Mouse (Mus musculus): ENCODE data around the gene Mta1. TPM values are rescaled to one million over a fixed set of nuclear protein-coding genes. Genes with fewer than 3 reads are reported as not detected.

Mta1 gene
- polyA plus RNA-seq, 1 experiment: 90.8 TPM

DNA sequence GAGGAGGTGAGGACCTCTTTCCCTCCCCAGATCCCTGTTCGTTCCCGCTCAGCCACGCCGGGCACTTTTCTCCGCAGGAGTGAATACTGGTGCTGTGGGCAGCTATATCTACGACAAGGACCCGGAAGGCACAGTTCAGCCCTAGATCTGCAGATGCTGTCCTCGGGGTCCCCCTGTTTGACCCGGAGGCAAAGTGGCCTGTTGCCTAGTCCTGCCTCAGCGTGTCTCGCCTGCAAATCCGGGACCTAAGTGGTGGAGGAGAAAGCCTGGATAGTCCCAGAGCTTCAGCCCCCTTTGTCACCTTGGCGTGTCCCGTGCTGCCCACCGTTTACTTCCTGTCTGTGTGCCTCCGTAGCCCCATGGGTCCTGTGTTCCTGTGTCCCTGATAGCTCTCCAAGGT, 46.8 kb downstream of the Mta1 start:
- TF ChIP-seq MYOD1 (IDR thresholded peaks at IDR 0.05; ENCODE audit: control insufficient read depth, insufficient read length, low read depth) (no peak), MAX (IDR thresholded peaks at IDR 0.05) (no peak), CEBPB (IDR thresholded peaks at IDR 0.05; ENCODE audit: low read depth) (no peak), USF1 (IDR thresholded peaks at IDR 0.05; ENCODE audit: low read depth) (no peak), CTCF (IDR thresholded peaks at IDR 0.05; ENCODE audit: control insufficient read depth, insufficient read depth, insufficient read length) (no peak), FOSL1 (IDR thresholded peaks at IDR 0.05; ENCODE audit: insufficient read depth, low read length, poor library complexity, severe bottlenecking) (no peak), MYOG (IDR thresholded peaks at IDR 0.05; ENCODE audit: control insufficient read depth, extremely low read depth, insufficient read length) (no peak)
- H3ac ChIP-seq (ENCODE audit: control insufficient read depth, insufficient read length, low read depth): no peak overlapping the region
- no peaks in the 10 kb centered on the region for H3K27me3 ChIP-seq (ENCODE audit: control insufficient read depth, insufficient read depth, insufficient read length)
- H3K4me3 ChIP-seq (ENCODE audit: insufficient read depth, poor library complexity, severe bottlenecking): no peak overlapping the region
- H3K79me3 ChIP-seq (ENCODE audit: low read depth): peaks cover 41% of the 10 kb centered on the region
- peaks cover 41% of the 10 kb centered on the region for H3K36me3 ChIP-seq (ENCODE audit: control insufficient read depth, insufficient read depth)
- H3K79me2 ChIP-seq (ENCODE audit: control insufficient read depth, insufficient read depth): peaks cover 55% of the 10 kb centered on the region

DNA sequence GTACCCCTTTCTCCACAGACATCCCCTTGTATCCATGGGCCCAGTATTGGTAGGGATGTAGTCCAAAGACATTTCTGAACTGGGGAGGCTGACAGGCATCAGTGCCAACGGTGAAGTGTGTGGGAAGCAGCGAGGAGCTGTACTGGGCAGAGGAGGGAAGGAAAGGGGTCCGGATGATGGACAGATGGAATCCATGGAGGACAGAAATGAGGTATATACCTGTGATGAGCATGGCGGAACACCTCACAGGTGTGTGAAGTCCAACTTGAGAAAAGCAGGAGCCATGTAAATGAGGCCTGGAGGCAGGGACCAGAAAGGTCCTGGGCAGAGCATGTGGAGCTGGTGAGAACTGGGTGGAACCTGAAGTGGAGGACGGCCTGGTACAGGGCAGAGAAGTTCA, 47.5 kb downstream of the Mta1 start:
- TF ChIP-seq CTCF (IDR thresholded peaks at IDR 0.05; ENCODE audit: control insufficient read depth, insufficient read depth, insufficient read length) (no peak), FOSL1 (IDR thresholded peaks at IDR 0.05; ENCODE audit: insufficient read depth, low read length, poor library complexity, severe bottlenecking) (no peak), MYOD1 (IDR thresholded peaks at IDR 0.05; ENCODE audit: control insufficient read depth, insufficient read length, low read depth) (no peak), MYOG (IDR thresholded peaks at IDR 0.05; ENCODE audit: control insufficient read depth, extremely low read depth, insufficient read length) (no peak), USF1 (IDR thresholded peaks at IDR 0.05; ENCODE audit: low read depth) (no peak), CEBPB (IDR thresholded peaks at IDR 0.05; ENCODE audit: low read depth) (no peak), MAX (IDR thresholded peaks at IDR 0.05) (no peak)
- Histone ChIP-seq H3K36me3 (ENCODE audit: control insufficient read depth, insufficient read depth) (peaks cover 41% of the 10 kb centered on the region), H3K79me2 (ENCODE audit: control insufficient read depth, insufficient read depth) (peaks cover 51% of the 10 kb centered on the region), H3ac (ENCODE audit: control insufficient read depth, insufficient read length, low read depth) (no peak overlapping the region), H3K4me3 (ENCODE audit: insufficient read depth, poor library complexity, severe bottlenecking) (no peak overlapping the region), H3K27me3 (ENCODE audit: control insufficient read depth, insufficient read depth, insufficient read length) (no peaks in the 10 kb centered on the region), H3K79me3 (ENCODE audit: low read depth) (peaks cover 41% of the 10 kb centered on the region)

DNA sequence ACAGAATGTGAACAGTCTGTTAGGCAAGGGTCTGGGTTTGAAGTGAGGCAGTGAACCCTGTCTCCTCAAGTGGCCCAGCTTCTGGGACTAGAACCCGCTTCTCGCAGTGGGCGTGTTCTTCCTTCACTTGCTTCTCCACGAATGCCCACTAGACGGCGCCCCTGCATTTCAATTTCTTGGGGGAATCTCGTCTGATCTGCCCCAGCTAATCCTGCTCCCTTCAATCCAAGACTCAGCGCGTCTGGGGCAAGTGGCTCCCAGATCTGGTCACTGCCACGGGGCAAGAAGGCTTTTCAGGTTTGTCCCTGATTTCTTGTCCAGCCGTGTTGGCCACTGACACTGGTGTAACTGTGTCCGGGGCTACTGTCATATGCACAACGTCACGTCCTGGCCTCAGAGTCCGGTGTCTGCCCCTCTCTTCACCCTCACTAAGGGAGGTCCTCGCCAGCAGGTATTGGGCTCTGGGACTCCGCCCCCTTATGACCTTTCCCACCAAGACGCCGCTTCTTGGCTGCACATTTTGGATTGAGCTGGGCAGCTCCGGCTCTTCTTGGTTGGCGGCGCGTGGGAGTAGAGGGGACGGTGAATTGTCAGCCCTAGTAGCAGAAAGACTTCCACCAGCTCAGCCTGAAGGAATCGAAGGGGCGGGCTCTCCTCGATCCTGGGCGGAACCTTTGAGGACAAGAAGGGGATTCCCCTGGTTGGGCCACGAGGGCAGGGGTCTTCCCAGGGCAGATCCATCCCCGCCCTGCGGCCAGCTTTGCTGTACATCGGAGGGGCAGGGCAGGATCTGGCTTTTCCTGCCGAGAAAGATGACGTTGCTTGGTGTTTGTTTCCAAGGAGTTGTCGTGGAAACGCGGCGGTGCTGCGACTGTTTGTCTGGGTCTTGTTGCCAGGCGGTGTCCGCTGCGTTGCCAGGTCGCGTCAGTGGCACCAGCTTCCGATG, 48.3 kb downstream of the Mta1 start, which contains the start of gene Crip1:
Crip1 (plus strand) TSS at position 205 of the 946 bp plus-strand sequence.
- H3K79me3 ChIP-seq (ENCODE audit: low read depth): peaks cover 34% of the 10 kb centered on the region
- peaks cover 41% of the 10 kb centered on the region for H3K36me3 ChIP-seq (ENCODE audit: control insufficient read depth, insufficient read depth)
- H3ac ChIP-seq (ENCODE audit: control insufficient read depth, insufficient read length, low read depth): peak within 1 kb of the TSS; percentile 44
- peaks cover 43% of the 10 kb centered on the region for H3K79me2 ChIP-seq (ENCODE audit: control insufficient read depth, insufficient read depth)
- no peak within 1 kb of the TSS for H3K4me3 ChIP-seq (ENCODE audit: insufficient read depth, poor library complexity, severe bottlenecking)
- TF ChIP-seq MYOD1 (IDR thresholded peaks at IDR 0.05; ENCODE audit: control insufficient read depth, insufficient read length, low read depth) (no peak), MYOG (IDR thresholded peaks at IDR 0.05; ENCODE audit: control insufficient read depth, extremely low read depth, insufficient read length) (no peak), CEBPB (IDR thresholded peaks at IDR 0.05; ENCODE audit: low read depth) (no peak), MAX (IDR thresholded peaks at IDR 0.05) (peak; percentile 40), CTCF (IDR thresholded peaks at IDR 0.05; ENCODE audit: control insufficient read depth, insufficient read depth, insufficient read length) (peak; percentile 42), USF1 (IDR thresholded peaks at IDR 0.05; ENCODE audit: low read depth) (no peak), FOSL1 (IDR thresholded peaks at IDR 0.05; ENCODE audit: insufficient read depth, low read length, poor library complexity, severe bottlenecking) (no peak)
- H3K27me3 ChIP-seq (ENCODE audit: control insufficient read depth, insufficient read depth, insufficient read length): no peaks in the 10 kb centered on the region

DNA sequence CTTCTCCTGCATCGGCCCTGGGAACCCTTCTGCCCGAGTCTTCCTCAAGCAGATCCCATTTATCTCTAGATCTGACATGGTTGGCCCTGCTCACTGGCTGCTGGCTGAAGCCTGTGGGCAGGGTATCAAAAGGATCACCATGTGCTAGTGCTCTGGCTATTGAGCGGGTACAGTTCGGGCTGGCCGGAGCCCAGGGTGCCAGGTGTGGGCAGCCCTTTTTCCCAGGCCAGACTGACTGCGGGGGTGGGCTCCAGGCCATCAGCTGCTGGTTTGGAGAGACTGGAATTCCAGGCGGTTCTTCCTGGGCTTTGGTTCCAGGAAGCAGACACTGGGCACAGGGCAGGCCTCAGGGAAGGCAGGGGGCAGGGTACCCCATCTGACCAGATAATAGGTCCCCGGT, 49.4 kb downstream of the Mta1 start:
- Histone ChIP-seq H3K4me3 (ENCODE audit: insufficient read depth, poor library complexity, severe bottlenecking) (no peak overlapping the region), H3K27me3 (ENCODE audit: control insufficient read depth, insufficient read depth, insufficient read length) (no peaks in the 10 kb centered on the region), H3K36me3 (ENCODE audit: control insufficient read depth, insufficient read depth) (peaks cover 34% of the 10 kb centered on the region), H3K79me3 (ENCODE audit: low read depth) (peaks cover 25% of the 10 kb centered on the region), H3ac (ENCODE audit: control insufficient read depth, insufficient read length, low read depth) (no peak overlapping the region), H3K79me2 (ENCODE audit: control insufficient read depth, insufficient read depth) (peaks cover 42% of the 10 kb centered on the region)
- TF ChIP-seq MAX (IDR thresholded peaks at IDR 0.05) (no peak), FOSL1 (IDR thresholded peaks at IDR 0.05; ENCODE audit: insufficient read depth, low read length, poor library complexity, severe bottlenecking) (no peak), CEBPB (IDR thresholded peaks at IDR 0.05; ENCODE audit: low read depth) (no peak), MYOG (IDR thresholded peaks at IDR 0.05; ENCODE audit: control insufficient read depth, extremely low read depth, insufficient read length) (no peak), CTCF (IDR thresholded peaks at IDR 0.05; ENCODE audit: control insufficient read depth, insufficient read depth, insufficient read length) (no peak), MYOD1 (IDR thresholded peaks at IDR 0.05; ENCODE audit: control insufficient read depth, insufficient read length, low read depth) (no peak), USF1 (IDR thresholded peaks at IDR 0.05; ENCODE audit: low read depth) (no peak)

DNA sequence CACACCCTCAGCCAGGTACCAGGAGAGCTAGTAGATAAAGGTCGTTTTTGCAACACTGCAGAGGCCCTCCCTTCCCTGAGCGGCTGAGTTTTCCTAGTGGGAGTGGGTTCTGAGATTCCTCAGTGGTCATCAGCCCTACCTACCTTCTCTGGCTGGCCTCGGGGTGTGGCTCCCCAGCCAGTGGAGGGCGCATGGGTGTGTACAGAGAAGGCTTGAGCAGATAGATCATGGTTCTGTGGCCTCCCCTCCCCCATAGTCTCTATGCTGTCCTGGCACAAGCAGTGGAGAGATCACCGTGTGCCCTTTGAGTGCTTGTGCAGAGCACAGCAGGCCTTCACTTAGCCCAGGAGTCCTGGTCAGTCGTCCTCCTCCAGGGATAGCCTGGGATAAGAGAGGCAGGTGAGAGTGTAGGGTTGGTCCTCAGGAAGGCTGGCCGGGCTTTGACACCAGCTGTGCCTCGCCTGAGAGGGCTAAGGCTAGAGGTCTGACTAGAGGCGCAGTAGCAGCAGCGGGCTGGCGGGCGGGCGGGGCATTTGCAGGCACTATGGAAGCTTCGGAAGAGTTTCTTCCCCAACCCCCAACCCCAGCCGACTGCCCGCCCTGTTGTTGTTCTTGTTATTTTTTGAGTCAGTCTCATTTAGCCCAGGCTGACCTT, 50.4 kb downstream of the Mta1 start:
- peaks cover 42% of the 10 kb centered on the region for H3K79me2 ChIP-seq (ENCODE audit: control insufficient read depth, insufficient read depth)
- H3K4me3 ChIP-seq (ENCODE audit: insufficient read depth, poor library complexity, severe bottlenecking): no peak overlapping the region
- H3K27me3 ChIP-seq (ENCODE audit: control insufficient read depth, insufficient read depth, insufficient read length): no peaks in the 10 kb centered on the region
- peaks cover 23% of the 10 kb centered on the region for H3K79me3 ChIP-seq (ENCODE audit: low read depth)
- H3ac ChIP-seq (ENCODE audit: control insufficient read depth, insufficient read length, low read depth): no peak overlapping the region
- peak; percentile 46 for TF ChIP-seq USF1 (IDR thresholded peaks at IDR 0.05; ENCODE audit: low read depth)
- no peak for TF ChIP-seq MAX (IDR thresholded peaks at IDR 0.05)
- peak; percentile 63 for TF ChIP-seq CTCF (IDR thresholded peaks at IDR 0.05; ENCODE audit: control insufficient read depth, insufficient read depth, insufficient read length)
- no peak for TF ChIP-seq CEBPB (IDR thresholded peaks at IDR 0.05; ENCODE audit: low read depth)
- TF ChIP-seq FOSL1 (IDR thresholded peaks at IDR 0.05; ENCODE audit: insufficient read depth, low read length, poor library complexity, severe bottlenecking): no peak
- no peak for TF ChIP-seq MYOG (IDR thresholded peaks at IDR 0.05; ENCODE audit: control insufficient read depth, extremely low read depth, insufficient read length)
- peaks cover 31% of the 10 kb centered on the region for H3K36me3 ChIP-seq (ENCODE audit: control insufficient read depth, insufficient read depth)
